ENCODE assay signal across 10 mouse cellular contexts in the genomic region with DNA sequence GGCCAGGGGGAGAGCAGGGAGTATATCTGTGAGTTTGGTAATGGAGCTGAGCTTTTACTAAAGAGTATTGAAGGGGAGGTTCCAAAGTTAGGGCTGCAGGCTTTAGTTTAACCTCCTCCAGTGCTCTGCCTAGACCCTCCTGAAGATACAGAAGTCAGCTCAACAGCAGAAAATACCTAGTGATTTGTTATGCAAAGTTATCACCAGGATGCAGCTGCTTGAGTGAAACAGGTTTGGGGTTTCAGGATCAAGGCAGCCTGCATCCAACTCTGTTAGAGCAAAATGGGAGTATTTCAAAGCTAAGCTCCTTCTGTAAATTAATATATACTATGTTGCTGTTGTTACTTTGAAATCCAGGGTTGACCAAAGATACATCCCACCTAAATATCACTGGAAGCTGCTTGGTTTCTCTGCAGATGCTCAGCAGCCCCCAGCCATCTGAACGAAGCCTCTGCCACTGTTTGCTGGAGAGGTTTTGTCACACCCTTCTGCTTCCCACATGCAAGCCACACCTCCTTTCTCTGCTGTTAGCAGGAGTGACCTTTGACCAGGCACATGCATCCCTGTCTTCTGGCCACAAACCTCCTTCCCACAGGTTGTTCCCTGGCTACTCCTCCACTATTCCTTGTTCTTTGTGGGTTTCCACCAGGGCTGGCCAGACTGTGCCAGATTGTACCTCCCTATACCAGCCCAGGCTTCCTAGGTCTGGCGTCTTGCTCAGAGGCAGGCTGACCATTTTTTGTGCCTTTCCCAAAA.
DNase-seq lines count a peak whose midpoint lies in the region; TF ChIP-seq lines count a peak whose summit lies in the region.
"Had no signal": no experiment of that assay in that cellular context is flagged by ENCODE, and none has a peak within 500 bp of the region (broad histone marks: within the 10 kb centered on the region; RNA-seq: fewer than 3 reads in every experiment).

No protein-coding gene starts in this region.

- no peak overlapping the region for H3K4me3 ChIP-seq in testis, adult 2 months (ENCODE audit: control insufficient read depth, low read depth, low read length)

- peak; percentile 24 for DNase-seq in embryo, embryonic 10.5 days (ENCODE audit: low spot score)
- no peak for DNase-seq in embryo, embryonic 11 days
- no peak for DNase-seq in testis, postnatal 10 days (ENCODE audit: low spot score)
- DNase-seq in kidney, postnatal 25 days, result peak; percentile 75 to 84
- no peak for DNase-seq in adipocyte (ENCODE audit: low spot score)
- no peak for DNase-seq in lung, postnatal 25 days (ENCODE audit: low spot score)
- DNase-seq in left cerebral cortex, adult 8-10 months (ENCODE audit: low spot score in 2 of 2), result no peak
- DNase-seq: lung, postnatal 4 days; thymus, postnatal 4 days had no signal

- TF ChIP-seq POLR2A in testis, adult 2 months (IDR thresholded peaks at IDR 0.05; ENCODE audit: control insufficient read depth, low read depth, low read length), result peak; percentile 41; the same call in 1 of the 2 replicates

- H3K27ac ChIP-seq in testis, adult 2 months (ENCODE audit: control insufficient read depth, insufficient read depth, low read depth, low read length), result no peak overlapping the region; the same call in 1 of the 2 replicates

- H3K4me1 ChIP-seq in testis, adult 2 months (ENCODE audit: control insufficient read depth, insufficient read depth, low read length), result no peaks in the 10 kb centered on the region; the same call in 1 of the 2 replicates

- no peak for TF ChIP-seq CTCF in testis, adult 2 months (IDR thresholded peaks at IDR 0.05; ENCODE audit: control insufficient read depth, insufficient read depth, insufficient replicate concordance, low read depth, low read length)

- no peaks in the 10 kb centered on the region for H3K27me3 ChIP-seq in testis, adult 2 months (ENCODE audit: control insufficient read depth, insufficient read depth, low read length)

- no peaks in the 10 kb centered on the region for H3K36me3 ChIP-seq in testis, adult 2 months (ENCODE audit: control insufficient read depth, insufficient read depth, low read length)

Comparison
In these comparisons a context has a peak if more than half of its experiments do, and no peak if none do; other contexts are left out.
1. DNase-seq: peak in embryo, embryonic 10.5 days (single experiment) and kidney, postnatal 25 days (2 of 2); none in embryo, embryonic 11 days (single experiment), testis, postnatal 10 days (single experiment), adipocyte (single experiment), lung, postnatal 25 days (single experiment) and left cerebral cortex, adult 8-10 months (0 of 2).